Mouse (Mus musculus) embryonic facial prominence, embryonic 11.5 days (tissue): ENCODE results near the gene Samd4b. TPM values are rescaled to one million over a fixed set of nuclear protein-coding genes. Genes with fewer than 3 reads are reported as not detected.

ENCODE experiments used
- ATAC-seq: fragments of 200-750 bp; cut with Nextera tagmentation; replicated peaks from 2 replicates; pipeline ENCODE4 v1.8.0; 2017; ENCODE audit warnings: low read depth; ENCODE audit not compliant: insufficient number of reproducible peaks, low FRiP score, low TSS enrichment
- DNase-seq: peaks from one replicate; pipeline ENCODE4 v3.0.0-alpha.2; 2015; ENCODE audit warnings: low spot score
- H3K27ac ChIP-seq: fragments of 300-500 bp; sonication (generic); replicated peaks from 2 replicates; pipeline ENCODE4 v1.5.1; 2014; ENCODE audit warnings: mild to moderate bottlenecking, low read depth, low read length, control low read depth
- H3K27me3 ChIP-seq: fragments of 300-500 bp; sonication (generic); 2 replicates; pipeline ENCODE4 v1.6.1; 2014; ENCODE audit warnings: mild to moderate bottlenecking, low read length, moderate library complexity, mixed read lengths; ENCODE audit not compliant: control insufficient read depth, insufficient read depth
- H3K36me3 ChIP-seq: fragments of 300-500 bp; sonication (generic); replicated peaks from 2 replicates; pipeline ENCODE4 v1.6.1; 2014; ENCODE audit warnings: low read depth, mild to moderate bottlenecking, low read length, moderate library complexity, mixed read lengths; ENCODE audit not compliant: control insufficient read depth, insufficient read depth
- H3K4me1 ChIP-seq: fragments of 300-500 bp; sonication (generic); 2 replicates; pipeline ENCODE4 v1.6.1; 2014; ENCODE audit warnings: low read length, mixed read lengths; ENCODE audit not compliant: control insufficient read depth, insufficient read depth
- H3K4me2 ChIP-seq: fragments of 300-500 bp; sonication (generic); 2 replicates; pipeline ENCODE4 v1.6.1; 2014; ENCODE audit warnings: low read depth, mild to moderate bottlenecking, control low read depth, low read length, moderate library complexity
- H3K4me3 ChIP-seq: fragments of 300-500 bp; sonication (generic); 2 replicates; pipeline ENCODE4 v1.5.1; 2014; ENCODE audit warnings: low read depth, low read length, control low read depth
- H3K9ac ChIP-seq: fragments of 300-500 bp; sonication (generic); replicated peaks from 2 replicates; pipeline ENCODE4 v1.6.1; 2014; ENCODE audit warnings: mild to moderate bottlenecking, control low read depth, low read length
- H3K9me3 ChIP-seq: fragments of 300-500 bp; sonication (generic); replicated peaks from 2 replicates; pipeline ENCODE4 v1.6.1; 2016; ENCODE audit warnings: mild to moderate bottlenecking, low read length, inconsistent platforms, mixed read lengths; ENCODE audit not compliant: control insufficient read depth
- WGBS: fragments of 180-500 bp; shearing (Covaris S2); extraction: QIAGEN DNeasy Blood & Tissue Kit; methylation state at CpG from one replicate; pipeline ENCODE4 v1.1.7; 2014; 5-methylcytosine and 5-hydroxymethylcytosine counted together
- polyA plus RNA-seq: library from polyadenylated mRNA; unstranded; fragments of >200 nt; fragmentation: Nextera tagmentation; extraction: Ambion mirVana; gene quantifications from 2 replicates; pipeline ENCODE4 v1.2.1, GENCODE M21; 2014

Gene Samd4b
- polyA plus RNA-seq, 1 experiment from 2014 or later = 29.4 TPM

DNA sequence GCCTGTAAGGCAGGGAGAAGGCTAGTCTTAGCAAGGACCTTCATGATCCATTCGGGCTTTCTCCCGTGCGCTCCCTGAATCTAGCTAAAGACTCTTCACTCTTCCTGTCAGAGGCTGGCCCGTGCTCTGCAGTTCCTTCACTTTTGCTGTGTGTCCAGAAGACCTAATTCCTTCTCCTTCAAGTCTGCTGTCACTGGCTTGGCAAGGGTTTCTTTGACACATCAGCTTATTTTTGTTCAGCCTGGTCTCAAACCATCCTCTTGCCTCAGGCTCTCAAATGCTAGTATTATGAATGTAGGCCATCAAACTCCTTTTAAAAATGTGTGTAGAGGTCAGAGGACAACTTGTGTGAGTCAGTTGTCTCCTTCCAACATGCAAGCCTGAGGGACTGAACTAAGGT, 214.3 kb downstream of the Samd4b start:
- no peak for DNase-seq
- H3K4me1 ChIP-seq = peaks cover 15% of the 10 kb centered on the region
- no peak overlapping the region for H3K27ac ChIP-seq
- no peak overlapping the region for H3K9ac ChIP-seq
- no peaks in the 10 kb centered on the region for H3K27me3 ChIP-seq
- H3K4me2 ChIP-seq = no peak overlapping the region
- no peaks in the 10 kb centered on the region for H3K36me3 ChIP-seq
- no peak for ATAC-seq
- WGBS = 82% methylated on average over 4 of the region's 4 CpGs
- H3K9me3 ChIP-seq = no peaks in the 10 kb centered on the region
- H3K4me3 ChIP-seq = no peak overlapping the region

DNA sequence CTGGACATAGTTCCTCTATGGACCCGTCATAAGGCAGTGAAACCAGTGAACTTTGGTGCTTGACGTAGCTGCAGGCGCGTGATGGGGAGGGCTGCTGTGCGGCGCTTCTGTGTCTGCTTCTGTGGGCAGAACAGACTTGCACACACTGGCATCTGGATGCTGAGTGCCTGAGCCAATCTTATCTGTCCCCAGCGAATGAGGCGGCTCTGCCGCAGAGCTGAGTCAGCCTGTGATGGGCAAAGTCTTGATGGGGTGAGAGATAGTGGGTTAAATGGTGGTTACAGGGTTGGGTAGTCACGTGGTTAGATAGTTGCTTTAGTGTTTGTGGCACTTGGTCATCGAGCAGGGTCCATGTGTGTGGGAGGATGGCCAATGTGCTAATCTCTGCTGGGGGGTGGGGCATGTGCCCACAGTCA, 215.0 kb downstream of the Samd4b start:
- H3K4me3 ChIP-seq = no peak overlapping the region
- H3K27ac ChIP-seq = peak overlapping the region; percentile 92; the same call in 1 of the 2 replicates

DNA sequence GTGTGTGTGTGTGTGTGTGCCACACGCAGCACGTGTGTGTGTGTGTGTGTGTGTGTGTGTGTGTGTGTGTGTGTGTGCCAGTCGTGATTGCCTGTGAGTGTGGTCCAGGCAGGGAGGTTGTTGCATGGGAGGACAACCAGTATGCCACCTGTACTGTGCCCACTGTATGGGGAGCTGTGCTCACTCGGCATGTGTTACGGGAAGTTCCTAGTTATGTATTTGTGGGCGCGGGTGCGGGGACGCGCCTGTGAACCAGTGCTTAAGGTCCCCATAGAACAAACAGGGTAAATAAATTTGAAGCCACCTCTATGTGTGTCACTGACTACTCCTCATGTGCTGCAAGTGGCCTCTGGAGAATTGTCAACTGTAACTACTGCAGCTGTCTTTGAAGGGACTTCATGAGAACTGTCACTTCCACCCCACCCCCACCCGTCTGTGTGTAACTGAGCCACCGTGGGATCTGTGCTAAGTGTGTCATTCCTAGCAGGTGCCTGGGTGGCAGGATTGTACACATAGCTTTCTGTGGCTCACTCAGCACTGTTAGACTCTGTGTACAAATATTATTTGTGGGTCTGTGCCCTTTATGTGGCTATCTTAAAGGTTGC, 215.5 kb downstream of the Samd4b start:
- WGBS = 45% methylated on average over 11 of the region's 12 CpGs
- Histone ChIP-seq H3K4me3 (peak overlapping the region; percentile 27; the same call in 1 of the 2 replicates), H3K9me3 (no peaks in the 10 kb centered on the region), H3K36me3 (no peaks in the 10 kb centered on the region), H3K4me2 (peak overlapping the region; percentile 60), H3K9ac (peak overlapping the region; percentile 22), H3K27ac (peak overlapping the region; percentile 92), H3K27me3 (no peaks in the 10 kb centered on the region), H3K4me1 (peaks cover 25% of the 10 kb centered on the region)
- DNase-seq = no peak
- ATAC-seq = peak; percentile 10; the same call in 1 of the 2 replicates

More for the DNA sequence above, 215.0 kb downstream of the Samd4b start:
- H3K27me3 ChIP-seq = no peaks in the 10 kb centered on the region
- DNase-seq = no peak
- peak overlapping the region; percentile 60; the same call in 1 of the 2 replicates for H3K4me2 ChIP-seq
- H3K9me3 ChIP-seq = no peaks in the 10 kb centered on the region
- no peak for ATAC-seq
- H3K36me3 ChIP-seq = no peaks in the 10 kb centered on the region
- 61% methylated on average over 11 of the region's 11 CpGs for WGBS
- H3K9ac ChIP-seq = no peak overlapping the region; the same call in 1 of the 2 replicates
- peaks cover 21% of the 10 kb centered on the region for H3K4me1 ChIP-seq

DNA sequence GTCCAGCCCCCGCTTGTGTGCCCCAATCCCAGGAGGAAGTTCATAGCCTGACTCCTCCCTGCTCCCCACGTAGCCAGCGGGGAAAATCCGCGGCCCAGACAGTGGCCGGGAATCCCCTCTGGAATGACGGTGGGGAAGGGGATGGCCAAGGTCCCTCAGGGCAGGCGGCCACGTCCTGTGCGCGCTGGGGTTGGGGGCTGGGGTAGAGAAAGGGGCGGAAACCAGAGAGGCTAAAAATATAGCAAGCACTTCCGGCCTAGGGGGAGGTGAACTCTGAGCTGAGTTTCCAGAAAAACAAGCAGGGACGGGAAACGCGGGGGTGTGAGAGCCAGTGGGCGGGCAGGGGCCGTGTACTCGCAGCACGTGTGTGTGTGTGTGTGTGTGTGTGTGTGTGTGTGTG, 216.0 kb downstream of the Samd4b start:
- Histone ChIP-seq H3K4me1 (peaks cover 25% of the 10 kb centered on the region), H3K27me3 (no peaks in the 10 kb centered on the region), H3K36me3 (no peaks in the 10 kb centered on the region), H3K9me3 (no peaks in the 10 kb centered on the region), H3K4me3 (peak overlapping the region; percentile 27), H3K27ac (peak overlapping the region; percentile 92), H3K9ac (peak overlapping the region; percentile 74), H3K4me2 (peak overlapping the region; percentile 60)
- peak; percentile 44 for ATAC-seq
- WGBS = 2% methylated on average over 18 of the region's 20 CpGs
- DNase-seq = peak; percentile 88

DNA sequence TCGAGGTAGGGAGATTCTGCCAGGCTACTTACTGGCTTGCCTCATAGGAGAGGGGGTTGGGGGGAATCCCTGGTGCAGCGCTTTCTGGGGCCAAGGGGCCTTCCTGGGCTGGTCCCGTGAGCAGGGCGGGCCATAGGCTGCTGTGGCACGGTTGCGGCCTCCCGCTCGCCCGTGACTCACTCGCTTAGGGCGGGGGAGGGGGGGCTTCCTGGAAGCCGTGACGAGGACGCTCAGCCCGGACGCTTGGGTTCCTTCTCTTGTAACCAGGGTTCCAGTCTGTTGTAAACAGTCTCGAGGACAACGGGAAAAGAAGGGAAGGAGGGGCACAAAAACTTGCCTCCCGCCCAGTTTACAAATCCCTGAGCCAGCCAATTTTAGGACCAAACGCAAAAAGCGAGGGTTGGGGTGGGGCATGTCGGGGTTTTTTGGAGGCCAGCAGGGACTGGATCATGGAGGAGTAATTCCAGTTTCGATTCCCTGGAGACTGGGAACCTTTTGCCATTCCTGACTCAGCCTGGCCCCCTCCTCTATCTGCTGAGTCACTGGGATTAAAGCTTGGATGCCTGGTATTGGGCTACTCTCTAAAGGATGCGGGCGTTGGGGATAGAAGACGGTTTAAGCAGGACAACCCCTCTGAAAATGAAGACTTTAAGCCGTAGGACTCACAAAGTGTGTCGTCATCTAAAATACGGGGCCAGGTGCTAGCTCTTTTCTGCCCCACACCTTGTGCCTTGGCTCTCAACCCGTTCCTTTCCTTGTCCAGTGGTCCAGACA, 216.7 kb downstream of the Samd4b start:
- Histone ChIP-seq H3K27me3 (no peaks in the 10 kb centered on the region), H3K9me3 (no peaks in the 10 kb centered on the region), H3K36me3 (no peaks in the 10 kb centered on the region), H3K4me3 (peak overlapping the region; percentile 27), H3K4me2 (peak overlapping the region; percentile 60), H3K9ac (peak overlapping the region; percentile 74), H3K4me1 (peaks cover 25% of the 10 kb centered on the region), H3K27ac (peak overlapping the region; percentile 92)
- DNase-seq = peak; percentile 56
- no peak for ATAC-seq
- WGBS = 4% methylated on average over 30 of the region's 30 CpGs

DNA sequence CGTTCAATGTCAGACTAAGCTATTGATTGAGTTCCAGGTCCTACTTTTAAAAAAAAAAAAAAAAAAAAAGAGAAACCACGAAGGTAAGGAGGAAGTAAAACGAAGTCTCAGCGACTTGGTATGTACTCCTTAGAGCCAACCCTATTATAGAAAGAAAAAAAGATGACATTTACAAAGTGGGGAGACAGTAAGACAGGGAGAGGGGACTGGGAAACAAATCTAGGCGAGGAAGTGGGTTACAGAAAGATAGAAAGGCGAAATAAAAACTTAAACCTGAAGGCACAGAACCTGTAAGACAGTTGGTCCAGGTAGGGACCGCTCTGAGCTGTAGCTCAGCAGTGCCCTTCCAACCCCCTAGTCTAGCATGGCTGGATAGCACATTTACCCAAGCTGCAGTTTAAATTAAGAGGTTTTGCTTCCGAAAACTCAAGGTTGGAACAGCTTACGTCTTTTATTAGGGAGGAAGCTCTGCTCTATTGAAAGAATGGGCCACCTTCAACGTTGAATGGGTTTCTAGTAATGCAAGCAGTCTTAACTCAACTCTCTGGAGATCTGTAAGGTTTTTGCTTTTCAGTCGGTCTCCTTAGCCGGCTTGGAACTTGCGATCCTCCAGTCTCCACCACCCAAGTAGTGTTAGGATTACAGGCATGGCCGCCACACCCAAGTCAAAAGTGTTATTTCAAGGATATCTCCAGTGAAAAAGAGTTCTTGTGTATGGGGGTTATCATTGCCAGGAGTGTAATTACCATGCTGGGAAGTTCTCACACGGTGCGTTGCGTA, 217.5 kb downstream of the Samd4b start, which contains the start of gene Zfp36:
Gene Zfp36 (minus strand): TSS at position 17 of the 780 bp plus-strand sequence.
- Histone ChIP-seq H3K4me1 (peaks cover 25% of the 10 kb centered on the region), H3K27me3 (no peaks in the 10 kb centered on the region)

DNA sequence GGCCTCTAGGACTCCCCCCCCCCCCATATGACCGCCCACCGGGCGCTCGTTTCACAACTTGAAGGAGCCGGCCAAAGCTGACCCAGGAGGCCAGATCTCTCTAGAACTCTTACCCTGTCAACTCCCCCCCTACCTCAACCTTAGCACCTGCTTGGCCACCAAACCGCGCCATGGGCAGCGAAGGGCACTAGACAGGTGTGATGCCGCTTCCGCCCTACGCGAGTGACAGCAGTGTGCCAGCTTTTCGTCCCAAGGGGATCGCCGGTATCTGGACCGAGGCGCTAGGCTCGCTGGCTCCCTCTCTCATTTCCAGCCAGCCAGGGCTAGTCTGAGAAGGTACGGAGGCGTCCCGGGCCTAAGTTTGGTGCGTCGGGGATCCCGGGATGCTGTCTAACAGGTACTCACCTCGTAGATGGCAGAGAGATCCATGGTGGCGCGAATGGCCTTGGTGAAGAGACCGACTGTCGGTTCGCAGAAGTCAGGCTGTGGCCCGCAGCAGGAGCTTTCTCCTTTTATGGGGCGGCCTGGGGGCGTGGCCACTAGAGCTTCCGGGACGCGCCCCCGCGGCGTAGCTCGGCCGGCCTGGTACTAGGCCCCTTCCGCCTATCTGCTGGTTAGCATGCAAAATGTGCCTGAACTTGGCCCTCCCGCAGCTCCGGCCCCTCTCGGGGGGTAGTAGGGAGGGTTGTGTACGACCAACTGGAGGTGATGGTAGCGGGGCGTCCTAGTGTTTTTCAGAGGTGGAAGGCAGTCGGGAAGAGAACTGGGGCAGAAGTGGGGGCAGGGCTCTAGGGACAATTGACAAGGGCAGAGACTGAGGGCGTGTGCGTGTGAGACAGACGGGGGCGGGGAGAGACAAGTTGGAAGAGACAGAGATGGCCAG, 218.9 kb downstream of the Samd4b start:
- no peaks in the 10 kb centered on the region for H3K27me3 ChIP-seq
- 1% methylated on average over 49 of the region's 53 CpGs for WGBS
- peak overlapping the region; percentile 72 for H3K9ac ChIP-seq
- peak overlapping the region; percentile 75 for H3K27ac ChIP-seq
- no peak for ATAC-seq
- peak overlapping the region; percentile 95 for H3K4me2 ChIP-seq
- H3K4me3 ChIP-seq = peak overlapping the region; percentile 62
- peak; percentile 91 for DNase-seq
- H3K4me1 ChIP-seq = peaks cover 25% of the 10 kb centered on the region
- H3K36me3 ChIP-seq = no peaks in the 10 kb centered on the region
- no peaks in the 10 kb centered on the region for H3K9me3 ChIP-seq

More for the DNA sequence above, 217.5 kb downstream of the Samd4b start, which contains the start of gene Zfp36:
- no peaks in the 10 kb centered on the region for H3K9me3 ChIP-seq
- no peak for DNase-seq
- H3K27ac ChIP-seq = peak within 1 kb of the TSS; percentile 92
- H3K4me3 ChIP-seq = peak within 1 kb of the TSS; percentile 62
- ATAC-seq = no peak
- 47% methylated on average over 17 of the region's 17 CpGs for WGBS
- H3K36me3 ChIP-seq = no peaks in the 10 kb centered on the region
- peak within 1 kb of the TSS; percentile 74 for H3K9ac ChIP-seq
- peak within 1 kb of the TSS; percentile 95 for H3K4me2 ChIP-seq
